Mouse (Mus musculus) erythroblast, adult 5-6 weeks (primary cell): ENCODE results near the gene Cpxcr1. TPM values are rescaled to one million over a fixed set of nuclear protein-coding genes. Genes with fewer than 3 reads are reported as not detected.

Source experiments
- ATAC-seq: replicated peaks from 2 replicates; pipeline ENCODE4 v1.8.0; 2016; ENCODE audit warnings: moderate number of reproducible peaks, mild to moderate bottlenecking, moderate TSS enrichment, inconsistent platforms; ENCODE audit not compliant: poor library complexity, low FRiP score, severe bottlenecking
- total RNA-seq, 2 experiments: library from RNA; stranded (forward) in 1 of 2; stranded (reverse) in 1 of 2; fragments of 150-400 nt in 1 of 2; fragments of 200-764, 138-1000 nt in 1 of 2; gene quantifications; 2 replicates each; pipeline versions ENCODE4 v1.2.3 to v1.2.4; 2015 to 2017; ENCODE audit warnings: low replicate concordance in 2 of 2

Cpxcr1 gene
- not detected in 2 replicates for total RNA-seq (2015; ENCODE audit: low replicate concordance)
- total RNA-seq (2017; ENCODE audit: low replicate concordance), result not detected in 2 replicates

- ATAC-seq, result no peak
Observed at GRCm38 (mm10) chrX:116448644-116449043, at the start of gene Cpxcr1. Gene Cpxcr1 (plus strand): TSS chrX:116448944.

Other genes with a start within 250 kb of the Cpxcr1 start
- gene H2afb2, start 232.2 kb downstream of the Cpxcr1 start, total RNA-seq (2015; ENCODE audit: low replicate concordance), result not detected in 2 replicates
- not detected in 2 replicates for gene H2afb2, start 232.2 kb downstream of the Cpxcr1 start, total RNA-seq (2017; ENCODE audit: low replicate concordance)